Mouse (Mus musculus) CH12.LX (cell line): ENCODE results near the gene Cntrob. TPM values are rescaled to one million over a fixed set of nuclear protein-coding genes. Genes with fewer than 3 reads are reported as not detected.

Experiments used
- DNase-seq: peaks from one replicate; pipeline ENCODE4 v3.0.0-alpha.2; 2013; ENCODE audit errors: extremely low read depth
- H3K27ac ChIP-seq: 2 replicates; pipeline ENCODE4 v1.5.1; 2012; ENCODE audit warnings: low read depth, mild to moderate bottlenecking, control low read depth, moderate library complexity; ENCODE audit not compliant: insufficient read depth
- H3K27me3 ChIP-seq: replicated peaks from 2 replicates; pipeline ENCODE3; 2012; ENCODE audit warnings: inconsistent platforms
- H3K36me3 ChIP-seq, 2 experiments: replicated peaks in 1 of 2; 2 replicates each; pipeline versions ENCODE3 to v1.6.1; 2012; ENCODE audit warnings: inconsistent platforms in 1 of 2, low read length in 1 of 2, mild to moderate bottlenecking in 1 of 2, mixed read lengths in 1 of 2, moderate library complexity in 1 of 2; ENCODE audit not compliant: control insufficient read depth in 1 of 2, insufficient read depth in 1 of 2
- H3K4me1 ChIP-seq, 2 experiments: 2 replicates each; pipeline ENCODE4 v1.6.1; 2012; ENCODE audit warnings: inconsistent platforms in 1 of 2, moderate library complexity in 1 of 2; ENCODE audit not compliant: insufficient read depth in 2 of 2, control insufficient read depth in 1 of 2
- H3K4me2 ChIP-seq: 2 replicates; pipeline ENCODE4 v1.6.1; 2012; ENCODE audit warnings: low read depth, mild to moderate bottlenecking, control low read depth; ENCODE audit not compliant: poor library complexity, insufficient read depth, severe bottlenecking
- H3K4me3 ChIP-seq, 3 experiments: fragments of 150-350 bp in 1 of 3; sonication (generic) in 1 of 3; replicated peaks in 1 of 3; 2 replicates each; pipeline versions ENCODE3 to v1.5.1; 2011 to 2012; ENCODE audit warnings: low read depth in 2 of 3, low read length in 2 of 3, mild to moderate bottlenecking in 2 of 3, moderate library complexity in 2 of 3, control low read depth in 1 of 3, improper control_type of control experiment in 1 of 3, inconsistent platforms in 1 of 3, mixed read lengths in 1 of 3; ENCODE audit not compliant: poor library complexity in 1 of 3
- H3K79me2 ChIP-seq: replicated peaks from 2 replicates; pipeline ENCODE4 v1.6.1; 2012; ENCODE audit warnings: mild to moderate bottlenecking, moderate library complexity; ENCODE audit not compliant: control insufficient read depth, poor library complexity, insufficient read depth, severe bottlenecking; ENCODE audit errors: extremely low read depth
- H3K9ac ChIP-seq: 2 replicates; pipeline ENCODE4 v1.6.1; 2012; ENCODE audit warnings: low read depth, mild to moderate bottlenecking, control low read depth, moderate library complexity; ENCODE audit not compliant: insufficient read depth
- H3K9me3 ChIP-seq: replicated peaks from 2 replicates; pipeline ENCODE3; 2012; ENCODE audit warnings: low read length, inconsistent platforms, mixed read lengths
- BHLHE40 ChIP-seq: IDR thresholded peaks from 2 replicates; pipeline ENCODE4 v1.6.1; 2011; ENCODE audit warnings: mild to moderate bottlenecking, low read depth, low read length, improper control_type of control experiment
- CHD1 ChIP-seq: IDR thresholded peaks from 2 replicates; pipeline ENCODE4 v1.6.1; 2012; ENCODE audit warnings: low read depth, low read length, improper control_type of control experiment, inconsistent platforms
- CHD2 ChIP-seq: IDR thresholded peaks from 2 replicates; pipeline ENCODE4 v1.6.1; 2011; ENCODE audit warnings: low read length, improper control_type of control experiment
- CTCF ChIP-seq, 2 experiments: IDR thresholded peaks in 1 of 2; conservative IDR thresholded peaks in 1 of 2; 2 replicates each; pipeline ENCODE4 v1.5.1; 2011 to 2012; ENCODE audit warnings: low read depth in 2 of 2, low read length in 2 of 2, improper control_type of control experiment in 1 of 2, inconsistent platforms in 1 of 2, mild to moderate bottlenecking in 1 of 2, moderate library complexity in 1 of 2
- E2F4 ChIP-seq: IDR thresholded peaks from 2 replicates; pipeline ENCODE4 v1.6.1; 2011; ENCODE audit warnings: low read depth, low read length, improper control_type of control experiment; ENCODE audit not compliant: insufficient replicate concordance
- ELF1 ChIP-seq: IDR thresholded peaks from 2 replicates; pipeline ENCODE4 v1.6.1; 2014; ENCODE audit warnings: low read depth, mild to moderate bottlenecking, inconsistent platforms, low read length, improper control_type of control experiment
- EP300 ChIP-seq: IDR thresholded peaks from 2 replicates; pipeline ENCODE4 v1.6.1; 2011; ENCODE audit warnings: low read length, improper control_type of control experiment
- ETS1 ChIP-seq: conservative IDR thresholded peaks from 2 replicates; pipeline ENCODE4 v1.6.1; 2012; ENCODE audit warnings: low read depth, mild to moderate bottlenecking, inconsistent platforms, low read length, improper control_type of control experiment, moderate library complexity
- GABPA ChIP-seq: IDR thresholded peaks from 2 replicates; pipeline ENCODE4 v1.6.1; 2012; ENCODE audit warnings: low read depth, low read length, improper control_type of control experiment, inconsistent platforms; ENCODE audit not compliant: insufficient replicate concordance
- HCFC1 ChIP-seq: IDR thresholded peaks from 2 replicates; pipeline ENCODE4 v1.6.1; 2012; ENCODE audit warnings: low read depth, mild to moderate bottlenecking, inconsistent platforms, low read length, improper control_type of control experiment
- IRF4 ChIP-seq: IDR thresholded peaks from 2 replicates; pipeline ENCODE4 v1.6.1; 2014; ENCODE audit warnings: low read depth, mild to moderate bottlenecking, inconsistent platforms, low read length, improper control_type of control experiment
- JUN ChIP-seq: IDR thresholded peaks from 2 replicates; pipeline ENCODE4 v1.6.1; 2011; ENCODE audit warnings: low read depth, mild to moderate bottlenecking, low read length, improper control_type of control experiment, moderate library complexity; ENCODE audit not compliant: insufficient read depth
- JUND ChIP-seq: conservative IDR thresholded peaks from 2 replicates; pipeline ENCODE4 v1.6.1; 2011; ENCODE audit warnings: low read depth, low read length, improper control_type of control experiment
- KAT2A ChIP-seq: IDR thresholded peaks from 2 replicates; pipeline ENCODE4 v1.6.1; 2012; ENCODE audit warnings: low read length, improper control_type of control experiment, inconsistent platforms; ENCODE audit not compliant: insufficient replicate concordance
- MAFK ChIP-seq: IDR thresholded peaks from 2 replicates; pipeline ENCODE4 v1.6.1; 2011; ENCODE audit warnings: low read length, improper control_type of control experiment; ENCODE audit not compliant: insufficient replicate concordance
- MAX ChIP-seq: IDR thresholded peaks from 2 replicates; pipeline ENCODE4 v1.6.1; 2011; ENCODE audit warnings: low read length, improper control_type of control experiment
- MAZ ChIP-seq: IDR thresholded peaks from 2 replicates; pipeline ENCODE4 v1.6.1; 2012; ENCODE audit warnings: low read depth, mild to moderate bottlenecking, inconsistent platforms, low read length, improper control_type of control experiment, moderate library complexity
- MEF2A ChIP-seq: IDR thresholded peaks from 2 replicates; pipeline ENCODE4 v1.6.1; 2014; ENCODE audit warnings: low read depth, mild to moderate bottlenecking, inconsistent platforms, low read length, improper control_type of control experiment, borderline replicate concordance
- MXI1 ChIP-seq: IDR thresholded peaks from 2 replicates; pipeline ENCODE4 v1.6.1; 2011; ENCODE audit warnings: mild to moderate bottlenecking, low read depth, low read length, improper control_type of control experiment
- MYC ChIP-seq: IDR thresholded peaks from 2 replicates; pipeline ENCODE4 v1.6.1; 2011; ENCODE audit warnings: low read depth, mild to moderate bottlenecking, improper control_type of control experiment, low read length
- NELFE ChIP-seq: IDR thresholded peaks from 2 replicates; pipeline ENCODE4 v1.6.1; 2011; ENCODE audit warnings: low read depth, low read length, improper control_type of control experiment
- NRF1 ChIP-seq: IDR thresholded peaks from 2 replicates; pipeline ENCODE4 v1.6.1; 2014; ENCODE audit warnings: low read depth, mild to moderate bottlenecking, inconsistent platforms, low read length, improper control_type of control experiment, moderate library complexity
- PAX5 ChIP-seq: IDR thresholded peaks from 2 replicates; pipeline ENCODE4 v1.6.1; 2012; ENCODE audit warnings: low read length, inconsistent platforms, mixed read lengths
- POLR2A ChIP-seq: IDR thresholded peaks from 2 replicates; pipeline ENCODE4 v1.6.1; 2011; ENCODE audit warnings: low read depth, mild to moderate bottlenecking, improper control_type of control experiment, low read length
- POLR2AphosphoS2 ChIP-seq: IDR thresholded peaks from 2 replicates; pipeline ENCODE4 v1.6.1; 2011; ENCODE audit warnings: low read depth, low read length, improper control_type of control experiment
- RAD21 ChIP-seq: IDR thresholded peaks from 2 replicates; pipeline ENCODE4 v1.6.1; 2011; ENCODE audit warnings: low read depth, mild to moderate bottlenecking, low read length, improper control_type of control experiment, moderate library complexity
- RCOR1 ChIP-seq: conservative IDR thresholded peaks from 2 replicates; pipeline ENCODE4 v1.6.1; 2012; ENCODE audit warnings: low read depth, mild to moderate bottlenecking, inconsistent platforms, low read length, improper control_type of control experiment
- SIN3A ChIP-seq: IDR thresholded peaks from 2 replicates; pipeline ENCODE4 v1.6.1; 2012; ENCODE audit warnings: low read length, improper control_type of control experiment, inconsistent platforms
- SMC3 ChIP-seq: IDR thresholded peaks from 2 replicates; pipeline ENCODE4 v1.6.1; 2011; ENCODE audit warnings: low read depth, low read length, improper control_type of control experiment
- TBP ChIP-seq: conservative IDR thresholded peaks from 2 replicates; pipeline ENCODE4 v1.6.1; 2011; ENCODE audit warnings: low read depth, low read length, improper control_type of control experiment
- TCF12 ChIP-seq: IDR thresholded peaks from 2 replicates; pipeline ENCODE4 v1.6.1; 2014; ENCODE audit warnings: low read depth, mild to moderate bottlenecking, inconsistent platforms, low read length, improper control_type of control experiment
- UBTF ChIP-seq: IDR thresholded peaks from 2 replicates; pipeline ENCODE4 v1.6.1; 2012; ENCODE audit warnings: low read depth, mild to moderate bottlenecking, inconsistent platforms, low read length, improper control_type of control experiment, moderate library complexity
- USF1 ChIP-seq: IDR thresholded peaks from 2 replicates; pipeline ENCODE4 v1.6.1; 2014; ENCODE audit warnings: low read depth, mild to moderate bottlenecking, inconsistent platforms, low read length, improper control_type of control experiment
- USF2 ChIP-seq: conservative IDR thresholded peaks from 2 replicates; pipeline ENCODE4 v1.6.1; 2011; ENCODE audit warnings: low read depth, low read length, improper control_type of control experiment
- ZC3H11A ChIP-seq: IDR thresholded peaks from 2 replicates; pipeline ENCODE4 v1.6.1; 2012; ENCODE audit warnings: low read depth, mild to moderate bottlenecking, inconsistent platforms, low read length, improper control_type of control experiment
- ZKSCAN1 ChIP-seq: IDR thresholded peaks from 2 replicates; pipeline ENCODE4 v1.6.1; 2012; ENCODE audit warnings: low read depth, inconsistent platforms, low read length, improper control_type of control experiment, borderline replicate concordance
- ZMIZ1 ChIP-seq: IDR thresholded peaks from 2 replicates; pipeline ENCODE4 v1.6.1; 2012; ENCODE audit warnings: low read depth, mild to moderate bottlenecking, inconsistent platforms, low read length, improper control_type of control experiment
- ZNF384 ChIP-seq: IDR thresholded peaks from 2 replicates; pipeline ENCODE4 v1.6.1; 2012; ENCODE audit warnings: low read depth, low read length, improper control_type of control experiment, inconsistent platforms
- dilution Hi-C: fragments of 300-500 bp; cut with MboI; formaldehyde crosslinking; loops from 2 replicates; pipeline ENCODE4 v1.14.3; 2020; ENCODE audit warnings: low sequenced_read_pairs; ENCODE audit not compliant: extremely low pct_unique_long_range_greater_than_20kb, extremely low pct_ligation_motif_present
- in situ Hi-C: fragments of 300-500 bp; cut with MboI; formaldehyde crosslinking; loops from 3 replicates; pipeline ENCODE4 v1.14.3; 2019; ENCODE audit warnings: low sequenced_read_pairs, low pct_ligation_motif_present, low pct_unique_long_range_greater_than_20kb, mixed read lengths
- polyA plus RNA-seq: library from polyadenylated mRNA; unstranded; fragments of >175 nt; gene quantifications from 2 replicates; pipeline ENCODE4 v1.2.1, GENCODE M21; 2012; ENCODE audit warnings: low read depth; ENCODE audit not compliant: insufficient read length
- total RNA-seq, 2 experiments: library from RNA; depleted of rRNA; stranded (reverse); fragments of 300-350 nt in 1 of 2; fragments of >200 nt in 1 of 2; gene quantifications; 2 replicates each; pipeline ENCODE4 v1.2.3; 2012 to 2014

The Cntrob gene
- total and polyA plus RNA-seq, 3 experiments: 16.4 to 36.6 (median 18.9) TPM

DNA sequence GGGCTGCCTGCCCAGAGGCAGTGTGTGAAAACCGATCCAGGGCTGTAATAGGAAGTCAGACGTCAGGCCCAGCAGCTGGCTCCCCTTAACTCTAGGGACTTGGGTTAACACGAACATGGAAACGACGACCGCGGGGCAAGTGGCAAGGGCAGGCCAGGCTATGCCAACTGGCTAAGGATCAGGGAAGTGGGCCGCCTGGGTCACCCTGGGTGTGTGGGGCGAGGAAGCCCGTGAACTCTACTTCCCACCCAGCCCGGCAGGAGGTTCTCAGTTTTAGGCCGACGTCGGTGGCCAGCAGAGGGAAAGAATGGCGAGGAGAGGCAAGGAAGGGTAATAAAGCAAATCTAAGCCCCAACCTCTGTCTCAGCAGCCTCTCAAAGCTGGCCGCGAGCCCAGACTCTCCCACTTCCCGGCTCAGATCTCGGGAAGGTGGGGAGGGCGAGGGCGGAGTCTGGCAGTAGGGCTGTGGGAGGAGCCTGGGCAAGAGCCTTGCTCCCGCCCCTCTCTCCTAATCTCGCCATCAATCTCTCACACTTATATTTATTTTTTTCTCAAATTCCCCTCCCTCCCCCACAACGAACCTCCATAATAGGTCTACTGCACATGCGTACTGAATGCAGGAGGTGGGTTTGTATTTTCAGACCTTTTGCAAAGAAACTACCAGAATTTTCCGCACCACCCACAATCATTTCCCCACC lies 42.7 kb upstream of the Cntrob start:
- H3K4me3 ChIP-seq: peak overlapping the region; percentile 33 to 78 (median 76)
- peak overlapping the region; percentile 13 for H3K27ac ChIP-seq
- H3K9me3 ChIP-seq: no peaks in the 10 kb centered on the region
- peaks cover 3% of the 10 kb centered on the region; the same call in 1 of the 2 replicates for H3K79me2 ChIP-seq
- H3K4me1 ChIP-seq: peaks cover 5 to 39% of the 10 kb centered on the region in 2 experiments
- H3K27me3 ChIP-seq: no peaks in the 10 kb centered on the region
- in situ Hi-C loops: loop anchor here (5.0 kb wide), 2 partner anchors 34 to 99 kb away; no protein-coding TSS in a partner anchor
- no peak for TF ChIP-seq MYC
- peak; percentile 45 for TF ChIP-seq ELF1
- TF ChIP-seq MEF2A: no peak
- TF ChIP-seq GABPA: no peak
- no peak for TF ChIP-seq CHD2
- TF ChIP-seq ETS1: no peak
- TF ChIP-seq PAX5: no peak
- no peak for TF ChIP-seq KAT2A
- TF ChIP-seq TCF12: peak; percentile 47; the same call in 1 of the 2 replicates
- TF ChIP-seq RAD21: no peak
- TF ChIP-seq POLR2AphosphoS2: no peak
- no peak; the same call in 1 of the 2 replicates for TF ChIP-seq TBP
- no peak for TF ChIP-seq MXI1
- no peak for TF ChIP-seq ZC3H11A
- TF ChIP-seq MAZ: peak; percentile 67; the same call in 1 of the 2 replicates
- no peak for TF ChIP-seq CTCF (conservative IDR thresholded peaks at IDR 0.05 in 1 of 2, IDR thresholded peaks at IDR 0.05 in 1 of 2; ENCODE audit: low read depth in 2 of 2, low read length in 2 of 2)
- TF ChIP-seq USF2: no peak
- no peak; the same call in 1 of the 2 replicates for TF ChIP-seq BHLHE40
- peak; percentile 14; the same call in 1 of the 2 replicates for TF ChIP-seq HCFC1
- TF ChIP-seq ZMIZ1: no peak
- no peak for TF ChIP-seq MAFK
- TF ChIP-seq USF1: no peak
- peak; percentile 56 for TF ChIP-seq NELFE
- no peak; the same call in 1 of the 2 replicates for TF ChIP-seq EP300
- TF ChIP-seq IRF4: peak; percentile 31; the same call in 1 of the 2 replicates
- TF ChIP-seq POLR2A: peak; percentile 80
- 0 out of 2 replicates have a peak, but pooled peaks have one; percentile 15 for TF ChIP-seq RCOR1
- TF ChIP-seq MAX: no peak
- TF ChIP-seq JUND: no peak
- TF ChIP-seq ZNF384: peak; percentile 83
- no peak for TF ChIP-seq SIN3A
- no peak for TF ChIP-seq CHD1
- TF ChIP-seq UBTF: no peak
- TF ChIP-seq SMC3: no peak
- TF ChIP-seq E2F4: no peak
- peak; percentile 82 for TF ChIP-seq NRF1
- TF ChIP-seq ZKSCAN1: no peak
- no peak for TF ChIP-seq JUN
- dilution Hi-C loops: no loop called here
- H3K9ac ChIP-seq: peak overlapping the region; percentile 100
- peaks cover 13 to 39% of the 10 kb centered on the region in 2 experiments for H3K36me3 ChIP-seq
- peak overlapping the region; percentile 96 for H3K4me2 ChIP-seq
- peak; percentile 93 for DNase-seq
